Mouse (Mus musculus): ENCODE results near the gene Spop. TPM values are rescaled to one million over a fixed set of nuclear protein-coding genes. Genes with fewer than 3 reads are reported as not detected.

The Spop gene
- polyA plus RNA-seq, 1 experiment from 2014 or later = 139 TPM

- Histone ChIP-seq H3K4me2 (no peak overlapping the region), H3K36me3 (no peaks in the 10 kb centered on the region), H3K9ac (no peak overlapping the region), H3K4me1 (peaks cover 31% of the 10 kb centered on the region), H3K9me3 (replicated peaks) (no peaks in the 10 kb centered on the region), H3K27me3 (peaks cover 22% of the 10 kb centered on the region), H3K4me3 (replicated peaks) (no peak overlapping the region), H3K27ac (peak overlapping the region; percentile 48; the same call in 1 of the 2 replicates)
- WGBS = 26% methylated on average over 12 of the region's 12 CpGs
- no peak for ATAC-seq (replicated peaks; ENCODE audit: low FRiP score)
These were observed 93.3 kb downstream of the Spop start for GRCm38 (mm10) chr11:95507041-95507716.

GRCm38 (mm10) chr11:95507785-95508184 lies 93.9 kb downstream of the Spop start:
- H3K4me2 ChIP-seq = no peak overlapping the region

GRCm38 (mm10) chr11:95508211-95508926 lies 94.5 kb downstream of the Spop start:
- H3K36me3 ChIP-seq = no peaks in the 10 kb centered on the region
- no peaks in the 10 kb centered on the region for H3K9me3 ChIP-seq (replicated peaks)
- no peak overlapping the region for H3K27ac ChIP-seq
- H3K4me1 ChIP-seq = peaks cover 36% of the 10 kb centered on the region
- H3K9ac ChIP-seq = no peak overlapping the region
- peaks cover 34% of the 10 kb centered on the region for H3K27me3 ChIP-seq
- H3K4me3 ChIP-seq (replicated peaks) = no peak overlapping the region
- peak overlapping the region; percentile 42 for H3K4me2 ChIP-seq
- WGBS = 44% methylated on average over 13 of the region's 13 CpGs
- ATAC-seq (replicated peaks; ENCODE audit: low FRiP score) = no peak

More at GRCm38 (mm10) chr11:95507785-95508184, 93.9 kb downstream of the Spop start:
- Histone ChIP-seq H3K27me3 (peaks cover 28% of the 10 kb centered on the region), H3K9ac (no peak overlapping the region), H3K4me3 (replicated peaks) (no peak overlapping the region), H3K4me1 (peaks cover 31% of the 10 kb centered on the region), H3K27ac (no peak overlapping the region), H3K9me3 (replicated peaks) (no peaks in the 10 kb centered on the region), H3K36me3 (no peaks in the 10 kb centered on the region)
- 71% methylated on average over 5 of the region's 5 CpGs for WGBS
- no peak for ATAC-seq (replicated peaks; ENCODE audit: low FRiP score)

GRCm38 (mm10) chr11:95509126-95509717 lies 95.3 kb downstream of the Spop start:
- no peak overlapping the region for H3K4me2 ChIP-seq
- peaks cover 42% of the 10 kb centered on the region for H3K27me3 ChIP-seq
- H3K9ac ChIP-seq = no peak overlapping the region
- peaks cover 37% of the 10 kb centered on the region for H3K4me1 ChIP-seq
- no peak for ATAC-seq (replicated peaks; ENCODE audit: low FRiP score)
- no peaks in the 10 kb centered on the region for H3K9me3 ChIP-seq (replicated peaks)
- no peak overlapping the region for H3K4me3 ChIP-seq (replicated peaks)
- H3K36me3 ChIP-seq = no peaks in the 10 kb centered on the region
- 85% methylated on average over 6 of the region's 6 CpGs for WGBS
- no peak overlapping the region for H3K27ac ChIP-seq

GRCm38 (mm10) chr11:95510631-95511030 lies 96.8 kb downstream of the Spop start:
- peaks cover 49% of the 10 kb centered on the region for H3K4me1 ChIP-seq
- H3K4me3 ChIP-seq (replicated peaks) = no peak overlapping the region
- H3K27ac ChIP-seq = no peak overlapping the region
- peaks cover 56% of the 10 kb centered on the region for H3K27me3 ChIP-seq
- no peaks in the 10 kb centered on the region for H3K36me3 ChIP-seq
- 91% methylated on average over 12 of the region's 12 CpGs for WGBS
- no peak overlapping the region for H3K9ac ChIP-seq
- H3K4me2 ChIP-seq = no peak overlapping the region
- H3K9me3 ChIP-seq (replicated peaks) = no peaks in the 10 kb centered on the region
- ATAC-seq (replicated peaks; ENCODE audit: low FRiP score) = no peak

- H3K9ac ChIP-seq = no peak overlapping the region
- H3K4me2 ChIP-seq = no peak overlapping the region
- H3K27ac ChIP-seq = no peak overlapping the region
- 80% methylated on average over 1 of the region's 1 CpGs for WGBS
- peaks cover 68% of the 10 kb centered on the region for H3K27me3 ChIP-seq
- no peaks in the 10 kb centered on the region for H3K36me3 ChIP-seq
- ATAC-seq (replicated peaks; ENCODE audit: low FRiP score) = no peak
- peaks cover 56% of the 10 kb centered on the region for H3K4me1 ChIP-seq
- no peaks in the 10 kb centered on the region for H3K9me3 ChIP-seq (replicated peaks)
- H3K4me3 ChIP-seq (replicated peaks) = no peak overlapping the region
These were observed 98.0 kb downstream of the Spop start for GRCm38 (mm10) chr11:95511919-95512318.

GRCm38 (mm10) chr11:95512383-95512782 lies 98.5 kb downstream of the Spop start:
- Histone ChIP-seq H3K4me2 (no peak overlapping the region; the same call in 1 of the 2 replicates), H3K4me3 (replicated peaks) (no peak overlapping the region), H3K4me1 (peaks cover 57% of the 10 kb centered on the region), H3K27me3 (peaks cover 72% of the 10 kb centered on the region), H3K27ac (no peak overlapping the region), H3K36me3 (no peaks in the 10 kb centered on the region), H3K9me3 (replicated peaks) (no peaks in the 10 kb centered on the region), H3K9ac (no peak overlapping the region)
- WGBS = 80% methylated on average over 6 of the region's 6 CpGs
- ATAC-seq (replicated peaks; ENCODE audit: low FRiP score) = no peak

- H3K27ac ChIP-seq = no peak overlapping the region
- peak; percentile 49 for ATAC-seq (replicated peaks; ENCODE audit: low FRiP score)
- H3K9me3 ChIP-seq (replicated peaks) = no peaks in the 10 kb centered on the region
- H3K27me3 ChIP-seq = peaks cover 74% of the 10 kb centered on the region
- WGBS = 1% methylated on average over 63 of the region's 66 CpGs
- H3K4me3 ChIP-seq (replicated peaks) = peak overlapping the region; percentile 59
- no peaks in the 10 kb centered on the region for H3K36me3 ChIP-seq
- peak overlapping the region; percentile 47 for H3K9ac ChIP-seq
- peaks cover 50% of the 10 kb centered on the region for H3K4me1 ChIP-seq
- H3K4me2 ChIP-seq = peak overlapping the region; percentile 99
These were observed 99.8 kb downstream of the Spop start for GRCm38 (mm10) chr11:95513461-95514297.

- H3K9me3 ChIP-seq (replicated peaks) = no peaks in the 10 kb centered on the region
- peak within 1 kb of the TSS; percentile 47 for H3K9ac ChIP-seq
- peak; percentile 31 for ATAC-seq (replicated peaks; ENCODE audit: low FRiP score)
- H3K4me3 ChIP-seq (replicated peaks) = peak within 1 kb of the TSS; percentile 59
- H3K27ac ChIP-seq = no peak within 1 kb of the TSS
- peaks cover 74% of the 10 kb centered on the region for H3K27me3 ChIP-seq
- peak within 1 kb of the TSS; percentile 99 for H3K4me2 ChIP-seq
- H3K4me1 ChIP-seq = peaks cover 53% of the 10 kb centered on the region
- under 1% methylated on average over 51 of the region's 66 CpGs for WGBS
- H3K36me3 ChIP-seq = no peaks in the 10 kb centered on the region
These were observed 100.5 kb downstream of the Spop start, which contains the start of gene Nxph3 for GRCm38 (mm10) chr11:95514298-95514861. TSS of gene Nxph3 (minus strand) at chr11:95514570.

- ATAC-seq (replicated peaks; ENCODE audit: low FRiP score) = no peak
- Histone ChIP-seq H3K4me3 (replicated peaks) (no peak overlapping the region), H3K4me2 (peak overlapping the region; percentile 99), H3K9ac (no peak overlapping the region), H3K27ac (0 out of 2 replicates have a peak overlapping the region, but pooled peaks have one; percentile 37), H3K9me3 (replicated peaks) (no peaks in the 10 kb centered on the region), H3K36me3 (no peaks in the 10 kb centered on the region), H3K27me3 (peaks cover 69% of the 10 kb centered on the region), H3K4me1 (peaks cover 58% of the 10 kb centered on the region)
- 46% methylated on average over 17 of the region's 17 CpGs for WGBS
These were observed 101.8 kb downstream of the Spop start for GRCm38 (mm10) chr11:95515376-95516323.
